Mouse (Mus musculus) lung, embryonic 14.5 days (tissue): ENCODE results near the gene Tulp2. TPM values are rescaled to one million over a fixed set of nuclear protein-coding genes. Genes with fewer than 3 reads are reported as not detected.
A peak's percentile ranks its signal among the peaks of the same experiment; 100 is the strongest.

ENCODE experiments used
- ATAC-seq: fragments of 200-750 bp; cut with Nextera tagmentation; 2 replicates; pipeline ENCODE4 v1.8.0; 2017; ENCODE audit warnings: mild to moderate bottlenecking, moderate TSS enrichment, moderate library complexity; ENCODE audit not compliant: insufficient read depth
- DNase-seq: peaks from one replicate; pipeline ENCODE4 v3.0.0-alpha.2; 2015
- H3K27ac ChIP-seq: fragments of 300-500 bp; sonication (generic); 2 replicates; pipeline ENCODE4 v1.5.1; 2014; ENCODE audit warnings: low read depth, mild to moderate bottlenecking, moderate library complexity
- H3K27me3 ChIP-seq: fragments of 300-500 bp; sonication (generic); 2 replicates; pipeline ENCODE4 v1.6.1; 2014; ENCODE audit warnings: low read length, control low read depth; ENCODE audit not compliant: insufficient read depth
- H3K36me3 ChIP-seq: fragments of 300-500 bp; sonication (generic); 2 replicates; pipeline ENCODE4 v1.6.1; 2014; ENCODE audit warnings: control low read depth; ENCODE audit not compliant: insufficient read depth
- H3K4me1 ChIP-seq: fragments of 300-500 bp; sonication (generic); 2 replicates; pipeline ENCODE4 v1.6.1; 2014; ENCODE audit warnings: antibody characterized with exemption, control low read depth; ENCODE audit not compliant: insufficient read depth
- H3K4me2 ChIP-seq: fragments of 300-500 bp; sonication (generic); 2 replicates; pipeline ENCODE4 v1.6.1; 2014; ENCODE audit warnings: mild to moderate bottlenecking
- H3K4me3 ChIP-seq: fragments of 300-500 bp; sonication (generic); 2 replicates; pipeline ENCODE4 v1.5.1; 2014; ENCODE audit warnings: low read depth, low read length
- H3K9ac ChIP-seq: fragments of 300-500 bp; sonication (generic); 2 replicates; pipeline ENCODE4 v1.6.1; 2014
- H3K9me3 ChIP-seq: fragments of 300-500 bp; sonication (generic); 2 replicates; pipeline ENCODE4 v1.6.1; 2016; ENCODE audit warnings: low read depth, low read length, control low read depth
- CTCF ChIP-seq: IDR thresholded peaks from 2 replicates; pipeline ENCODE4 v1.5.1; 2016; ENCODE audit warnings: antibody characterized with exemption, low read depth
- WGBS: fragments of 180-500 bp; shearing (Covaris S2); extraction: QIAGEN DNeasy Blood & Tissue Kit; methylation state at CpG from one replicate; pipeline ENCODE4 v1.1.7; 2014; 5-methylcytosine and 5-hydroxymethylcytosine counted together
- polyA plus RNA-seq: library from polyadenylated mRNA; unstranded; fragments of >200 nt; fragmentation: Nextera tagmentation; extraction: Ambion mirVana; gene quantifications from 2 replicates; pipeline ENCODE4 v1.2.1, GENCODE M21; 2014

Tulp2 gene
- polyA plus RNA-seq, 1 experiment from 2014 or later, result 0.86 TPM

DNA sequence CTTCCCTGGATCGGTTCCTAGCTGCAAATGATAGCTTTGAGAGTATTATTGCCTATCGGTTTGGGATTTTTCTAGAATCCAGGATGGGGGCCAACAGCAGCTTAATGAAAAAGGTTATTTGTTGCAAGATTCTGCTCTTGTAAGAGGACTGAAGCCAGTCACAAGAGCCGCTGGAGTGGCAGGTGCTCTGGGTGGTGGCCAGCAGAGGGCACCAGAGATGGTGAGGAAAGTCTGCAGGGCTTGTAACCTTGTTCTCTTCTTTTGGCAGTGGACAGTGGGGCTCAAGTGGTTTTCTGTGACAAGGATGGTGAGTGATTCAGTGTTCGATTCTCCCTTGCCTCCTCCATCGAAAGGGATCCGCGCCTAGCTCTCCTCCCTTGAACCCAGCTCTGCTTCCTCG lies 74.1 kb downstream of the Tulp2 start:
- peak; percentile 89 for TF ChIP-seq CTCF
- DNase-seq (peak; percentile 86), ATAC-seq (no peak)
- WGBS, result 22% methylated on average over 8 of the region's 8 CpGs
- no peaks in the 10 kb centered on the region for H3K36me3 ChIP-seq
- H3K4me2 ChIP-seq, result no peak overlapping the region
- no peaks in the 10 kb centered on the region for H3K27me3 ChIP-seq
- no peak overlapping the region for H3K27ac ChIP-seq
- H3K4me3 ChIP-seq, result no peak overlapping the region
- H3K4me1 ChIP-seq, result peaks cover 5% of the 10 kb centered on the region; the same call in 1 of the 2 replicates
- no peaks in the 10 kb centered on the region for H3K9me3 ChIP-seq
- H3K9ac ChIP-seq, result no peak overlapping the region

DNA sequence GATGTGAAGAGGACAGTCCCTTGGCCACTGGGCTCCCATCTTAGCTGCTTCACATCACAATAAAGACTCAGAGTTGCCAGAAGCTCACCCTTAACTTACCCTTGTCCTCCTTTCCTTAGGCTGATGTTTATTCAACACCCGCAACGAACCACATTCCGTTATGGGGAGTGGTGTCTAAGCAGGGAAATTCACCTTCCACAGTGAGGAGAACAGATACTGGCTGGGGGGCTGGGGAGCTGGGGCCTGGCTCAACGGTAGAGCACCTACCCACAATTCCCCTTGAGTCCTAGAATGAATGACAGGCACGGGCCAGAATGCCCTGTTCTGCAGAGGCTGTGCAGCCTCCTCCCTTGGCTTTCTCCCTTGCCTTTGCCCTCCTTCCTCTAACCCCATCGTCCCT lies 77.2 kb downstream of the Tulp2 start:
- Histone ChIP-seq H3K4me3 (no peak overlapping the region), H3K27ac (no peak overlapping the region), H3K27me3 (no peaks in the 10 kb centered on the region), H3K9me3 (no peaks in the 10 kb centered on the region), H3K4me2 (no peak overlapping the region), H3K36me3 (no peaks in the 10 kb centered on the region), H3K4me1 (peaks cover 11% of the 10 kb centered on the region; the same call in 1 of the 2 replicates), H3K9ac (no peak overlapping the region)
- DNase-seq (no peak), ATAC-seq (no peak)
- no peak for TF ChIP-seq CTCF
- WGBS, result 32% methylated on average over 6 of the region's 6 CpGs

- Histone ChIP-seq H3K36me3 (no peaks in the 10 kb centered on the region), H3K9me3 (no peaks in the 10 kb centered on the region), H3K4me3 (no peak overlapping the region), H3K4me2 (no peak overlapping the region), H3K27me3 (no peaks in the 10 kb centered on the region), H3K9ac (no peak overlapping the region), H3K4me1 (peaks cover 11% of the 10 kb centered on the region; the same call in 1 of the 2 replicates), H3K27ac (no peak overlapping the region)
- DNase-seq, result no peak
- no peak for ATAC-seq
- TF ChIP-seq CTCF, result no peak
- 76% methylated on average over 7 of the region's 7 CpGs for WGBS
These were observed 78.6 kb downstream of the Tulp2 start for GRCm38 (mm10) chr7:45560241-45560640.

- H3K9me3 ChIP-seq, result no peaks in the 10 kb centered on the region
- no peaks in the 10 kb centered on the region for H3K36me3 ChIP-seq
- no peak overlapping the region for H3K27ac ChIP-seq
- no peaks in the 10 kb centered on the region for H3K27me3 ChIP-seq
- peaks cover 11% of the 10 kb centered on the region; the same call in 1 of the 2 replicates for H3K4me1 ChIP-seq
- peak overlapping the region; percentile 9; the same call in 1 of the 2 replicates for H3K4me3 ChIP-seq
- TF ChIP-seq CTCF, result peak; percentile 94
- peak overlapping the region; percentile 34 for H3K9ac ChIP-seq
- peak; percentile 62 for ATAC-seq
- WGBS, result 20% methylated on average over 17 of the region's 17 CpGs
- DNase-seq, result peak; percentile 93
- H3K4me2 ChIP-seq, result peak overlapping the region; percentile 49
These were observed 79.4 kb downstream of the Tulp2 start for GRCm38 (mm10) chr7:45560843-45561623.

GRCm38 (mm10) chr7:45561624-45562520 lies 80.2 kb downstream of the Tulp2 start:
- ATAC-seq, result no peak
- Histone ChIP-seq H3K4me1 (peaks cover 11% of the 10 kb centered on the region; the same call in 1 of the 2 replicates), H3K9ac (peak overlapping the region; percentile 34), H3K36me3 (no peaks in the 10 kb centered on the region), H3K27me3 (no peaks in the 10 kb centered on the region), H3K27ac (no peak overlapping the region), H3K4me2 (peak overlapping the region; percentile 49), H3K9me3 (no peaks in the 10 kb centered on the region), H3K4me3 (peak overlapping the region; percentile 9; the same call in 1 of the 2 replicates)
- peak; percentile 6; the same call in 1 of the 2 replicates for TF ChIP-seq CTCF
- DNase-seq, result peak; percentile 25
- WGBS, result 38% methylated on average over 12 of the region's 12 CpGs

DNA sequence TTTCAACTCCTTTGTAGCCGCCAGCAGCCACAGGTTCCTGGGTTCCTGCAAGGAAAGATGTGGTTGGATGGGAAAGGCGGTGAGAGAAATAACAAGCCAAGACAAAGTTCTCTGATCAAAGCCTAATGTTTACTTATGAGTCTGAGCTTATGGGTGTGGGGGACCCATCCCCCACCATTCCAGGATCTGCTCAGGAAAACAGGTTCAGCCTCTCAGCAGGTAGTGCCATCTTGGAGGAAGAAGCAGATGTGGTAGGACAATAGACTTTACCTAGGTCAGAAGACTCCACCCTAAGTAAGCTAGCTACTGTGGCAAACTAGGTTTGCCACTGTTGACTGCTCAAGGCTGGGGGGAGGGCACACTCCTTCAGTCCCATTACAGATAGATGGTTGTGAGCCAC lies 83.1 kb downstream of the Tulp2 start:
- H3K9me3 ChIP-seq, result no peaks in the 10 kb centered on the region
- no peaks in the 10 kb centered on the region for H3K36me3 ChIP-seq
- no peak for DNase-seq
- TF ChIP-seq CTCF, result no peak
- H3K9ac ChIP-seq, result no peak overlapping the region
- 45% methylated on average over 2 of the region's 2 CpGs for WGBS
- ATAC-seq, result no peak
- H3K4me3 ChIP-seq, result no peak overlapping the region
- no peak overlapping the region for H3K27ac ChIP-seq
- no peaks in the 10 kb centered on the region for H3K27me3 ChIP-seq
- H3K4me2 ChIP-seq, result no peak overlapping the region
- H3K4me1 ChIP-seq, result peaks cover 6% of the 10 kb centered on the region; the same call in 1 of the 2 replicates

GRCm38 (mm10) chr7:45565446-45565845 lies 83.8 kb downstream of the Tulp2 start:
- no peak overlapping the region for H3K4me3 ChIP-seq
- H3K27ac ChIP-seq, result no peak overlapping the region
- H3K9me3 ChIP-seq, result no peaks in the 10 kb centered on the region
- H3K36me3 ChIP-seq, result no peaks in the 10 kb centered on the region
- ATAC-seq, result no peak
- peaks cover 6% of the 10 kb centered on the region; the same call in 1 of the 2 replicates for H3K4me1 ChIP-seq
- 88% methylated on average over 9 of the region's 9 CpGs for WGBS
- no peak for DNase-seq
- no peak for TF ChIP-seq CTCF
- no peak overlapping the region for H3K9ac ChIP-seq
- H3K4me2 ChIP-seq, result no peak overlapping the region
- H3K27me3 ChIP-seq, result no peaks in the 10 kb centered on the region
